Mouse (Mus musculus) left cerebral cortex, postnatal 36 days (tissue): ENCODE measurements around the gene 4930519P11Rik. TPM values are rescaled to one million over a fixed set of nuclear protein-coding genes. Genes with fewer than 3 reads are reported as not detected.

ENCODE experiments used
- DNase-seq, 2 experiments: peaks; one replicate each; pipeline ENCODE4 v3.0.0; 2021 to 2022; ENCODE audit warnings: low spot score in 2 of 2, mixed read lengths in 1 of 2
- intact Hi-C: fragments of 180-260 bp; cut with DNase I; formaldehyde crosslinking; loops from one replicate; pipeline ENCODE4 v1.15.1; 2025
- total RNA-seq, 2 experiments: library from RNA; stranded (reverse); gene quantifications; 2 replicates each; pipeline ENCODE4 v1.2.3; 2021

The 4930519P11Rik gene
- total RNA-seq, 2 experiments from 2014 or later, result not detected

DNA sequence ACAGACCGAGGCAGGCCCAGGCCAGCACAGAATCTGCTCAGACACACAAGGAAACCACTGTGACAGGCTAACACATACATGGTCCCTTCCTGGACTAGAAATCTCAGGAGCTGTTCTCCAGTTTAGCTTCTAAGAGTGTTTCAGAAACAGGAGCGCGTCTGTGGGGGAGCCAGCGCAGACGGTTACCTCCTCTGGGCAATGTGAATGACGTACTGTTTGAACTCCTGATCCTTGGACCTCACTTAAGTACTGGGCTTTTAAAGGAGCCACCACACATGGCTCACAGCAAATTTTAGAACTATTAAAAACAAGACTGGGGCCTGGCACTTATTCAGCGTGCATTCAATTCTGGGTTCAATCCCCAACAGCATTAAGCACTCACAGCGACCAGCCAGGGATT, 46.6 kb downstream of the 4930519P11Rik start:
- intact Hi-C loops, result no loop called here
- no peak for DNase-seq

DNA sequence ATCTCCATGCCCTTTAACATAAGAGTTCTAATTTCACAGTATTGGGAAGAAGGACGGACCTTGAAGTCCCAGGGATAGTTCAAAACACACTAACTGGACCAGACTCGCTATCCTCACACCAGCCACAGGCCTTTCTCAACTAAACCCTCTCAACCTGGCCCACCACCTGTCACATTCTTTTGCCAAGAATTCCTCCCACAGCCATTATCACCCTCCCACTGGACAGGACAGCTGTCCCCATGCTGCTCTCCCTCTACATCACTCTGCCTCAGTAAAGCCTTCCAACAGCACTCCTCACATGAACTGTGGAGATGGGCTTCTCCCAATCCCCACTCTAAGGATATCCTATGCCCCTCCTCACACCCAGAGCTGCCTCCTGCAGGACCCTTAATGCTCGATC, 47.7 kb downstream of the 4930519P11Rik start:
- intact Hi-C loops, result no loop called here
- DNase-seq, result no peak

- DNase-seq, result no peak
- intact Hi-C loops, result no loop called here
These were observed 49.5 kb downstream of the 4930519P11Rik start for GRCm38 (mm10) chr2:154563612-154564170.

Other genes starting within 250 kb of the 4930519P11Rik start
- 10 to 100 TPM; 11.2 to 17.5 TPM for gene Cdk5rap1, start 240.4 kb downstream of the 4930519P11Rik start, total RNA-seq
- gene Snta1, start 205.3 kb downstream of the 4930519P11Rik start, total RNA-seq, result 10 to 100 TPM; 35.5 to 36.3 TPM
- 10 to 100 TPM; 48.1 to 64.3 TPM for gene Cbfa2t2, start 177.0 kb downstream of the 4930519P11Rik start, total RNA-seq
- gene 1700003F12Rik, start 66.4 kb downstream of the 4930519P11Rik start, total RNA-seq, result 1 to 10 TPM in 1 of 2 experiments, under 1 TPM in 1; 0.49 to 1.2 TPM
- gene Actl10, start 61.7 kb downstream of the 4930519P11Rik start, total RNA-seq, result not detected
- 10 to 100 TPM; 88.7 to 95.3 TPM for gene Necab3, start 54.5 kb downstream of the 4930519P11Rik start, total RNA-seq
- gene E2f1, start 43.5 kb downstream of the 4930519P11Rik start, total RNA-seq, result 10 to 100 TPM; 10.2 to 14.6 TPM
- gene Pxmp4, start 9.7 kb downstream of the 4930519P11Rik start, total RNA-seq, result 10 to 100 TPM; 12.4 to 13.9 TPM
- 10 to 100 TPM; 11.8 to 12.9 TPM for gene Zfp341, start 140 bp downstream of the 4930519P11Rik start, total RNA-seq
- gene Chmp4b, start 38.3 kb upstream of the 4930519P11Rik start, total RNA-seq, result 100 to 1,000 TPM; 202 to 234 TPM
- gene Gm14214, start 156.6 kb upstream of the 4930519P11Rik start, total RNA-seq, result not detected
- 100 to 1,000 TPM in 1 of 2 experiments, 10 to 100 TPM in 1; 99.7 to 112 TPM for gene Raly, start 177.7 kb upstream of the 4930519P11Rik start, total RNA-seq
- gene a, start 178.0 kb upstream of the 4930519P11Rik start, total RNA-seq, result not detected